Mouse (Mus musculus) cerebellum, postnatal 10 days (tissue): Measurements from ENCODE around the gene Iffo1.

Source experiments
- DNase-seq, 2 experiments: peaks; one replicate each; pipeline ENCODE4 v3.0.0; 2021; ENCODE audit warnings: mixed read lengths in 2 of 2

Gene Iffo1

DNA sequence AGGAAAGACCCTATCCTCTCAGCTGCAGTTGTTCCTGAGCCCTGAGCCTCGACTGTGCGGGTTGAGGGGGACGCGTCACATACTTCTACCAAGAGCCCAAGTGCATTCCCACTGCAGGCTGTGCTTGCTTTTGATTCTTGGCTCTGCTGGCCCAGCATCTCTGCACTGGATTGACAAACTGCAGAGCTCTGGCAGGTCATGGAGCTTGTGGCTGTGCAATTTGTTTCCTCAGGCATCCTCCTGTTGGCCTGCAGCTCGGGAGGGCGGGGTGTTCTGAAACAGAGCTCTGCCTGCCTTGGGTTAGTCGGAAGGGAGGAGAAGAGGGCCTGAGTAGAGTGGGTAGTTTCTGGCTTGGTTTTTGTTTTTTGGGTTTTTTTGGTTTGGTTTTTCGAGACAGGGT, 2.6 kb upstream of the Iffo1 start:
- no peak for DNase-seq

DNA sequence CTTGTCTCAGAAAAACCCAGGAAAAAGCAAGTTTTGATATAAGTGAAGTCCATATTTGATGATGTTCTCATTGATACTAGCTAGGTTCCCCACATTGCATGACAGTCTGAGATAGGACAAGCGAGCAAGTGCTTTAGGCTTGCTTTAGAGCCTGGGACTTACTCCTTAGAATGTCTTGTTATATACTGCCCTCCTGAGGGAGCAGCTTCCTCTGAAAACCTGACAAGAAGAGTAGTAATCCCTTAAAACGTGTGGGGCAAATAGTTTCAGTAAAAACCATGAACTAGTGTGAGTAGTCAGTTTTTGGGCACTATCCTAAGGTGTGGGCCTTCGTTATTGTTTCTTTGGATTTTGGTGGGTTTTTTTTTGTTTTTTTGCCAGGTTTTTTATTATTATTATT, 1.9 kb upstream of the Iffo1 start:
- DNase-seq, result no peak

- no peak for DNase-seq
Observed at GRCm38 (mm10) chr6:125143904-125144303, 1.1 kb upstream of the Iffo1 start.

- peak; percentile 70 to 72 for DNase-seq
Observed at GRCm38 (mm10) chr6:125145479-125145951, 474 bp downstream of the Iffo1 start.

- DNase-seq, result no peak
Observed at GRCm38 (mm10) chr6:125146148-125146547, 1.1 kb downstream of the Iffo1 start.

- DNase-seq, result peak; percentile 60 to 66
Observed at GRCm38 (mm10) chr6:125146797-125147196, 1.8 kb downstream of the Iffo1 start.

GRCm38 (mm10) chr6:125147329-125147728, 2.3 kb downstream of the Iffo1 start:
- no peak for DNase-seq

DNA sequence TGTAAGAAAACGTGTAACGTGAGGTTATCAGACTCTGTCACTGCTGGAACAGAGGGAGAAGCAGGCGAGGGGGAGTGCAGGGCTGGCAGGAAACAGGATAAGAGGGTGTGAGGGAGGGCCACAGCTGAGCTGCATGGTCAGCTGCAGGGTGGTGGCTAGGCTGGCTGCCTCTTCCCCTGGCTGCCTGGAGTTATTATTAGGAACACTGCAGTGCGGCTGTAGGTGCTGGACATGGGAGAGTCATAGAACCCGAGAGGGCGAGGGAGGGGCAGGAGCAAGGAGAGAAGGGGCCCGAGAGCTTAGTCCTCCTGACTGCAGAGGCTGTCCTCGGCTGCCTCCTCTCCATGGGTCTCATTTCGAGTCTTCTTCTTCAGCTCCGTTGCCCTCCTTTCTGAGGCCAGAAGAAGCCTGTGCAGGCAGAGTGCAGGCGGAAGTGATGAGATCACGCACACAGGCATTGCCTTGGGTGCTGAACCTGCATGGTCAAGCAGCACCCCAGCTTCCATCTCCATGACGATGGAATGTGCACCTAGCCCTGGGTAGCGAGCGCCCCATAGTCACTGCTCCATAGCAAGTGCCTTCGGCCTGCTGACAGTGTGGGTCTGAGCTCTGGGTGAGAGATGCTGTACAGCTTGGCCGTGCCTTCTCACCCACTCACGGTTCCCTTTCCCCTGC, 3.3 kb downstream of the Iffo1 start:
- peak; percentile 35 to 41 for DNase-seq

GRCm38 (mm10) chr6:125148926-125149568, 4.0 kb downstream of the Iffo1 start:
- DNase-seq, result peak; percentile 72 to 73

- DNase-seq, result peak in 1 of 2 experiments; percentile 41
Observed at GRCm38 (mm10) chr6:125149569-125149950, 4.5 kb downstream of the Iffo1 start.

DNA sequence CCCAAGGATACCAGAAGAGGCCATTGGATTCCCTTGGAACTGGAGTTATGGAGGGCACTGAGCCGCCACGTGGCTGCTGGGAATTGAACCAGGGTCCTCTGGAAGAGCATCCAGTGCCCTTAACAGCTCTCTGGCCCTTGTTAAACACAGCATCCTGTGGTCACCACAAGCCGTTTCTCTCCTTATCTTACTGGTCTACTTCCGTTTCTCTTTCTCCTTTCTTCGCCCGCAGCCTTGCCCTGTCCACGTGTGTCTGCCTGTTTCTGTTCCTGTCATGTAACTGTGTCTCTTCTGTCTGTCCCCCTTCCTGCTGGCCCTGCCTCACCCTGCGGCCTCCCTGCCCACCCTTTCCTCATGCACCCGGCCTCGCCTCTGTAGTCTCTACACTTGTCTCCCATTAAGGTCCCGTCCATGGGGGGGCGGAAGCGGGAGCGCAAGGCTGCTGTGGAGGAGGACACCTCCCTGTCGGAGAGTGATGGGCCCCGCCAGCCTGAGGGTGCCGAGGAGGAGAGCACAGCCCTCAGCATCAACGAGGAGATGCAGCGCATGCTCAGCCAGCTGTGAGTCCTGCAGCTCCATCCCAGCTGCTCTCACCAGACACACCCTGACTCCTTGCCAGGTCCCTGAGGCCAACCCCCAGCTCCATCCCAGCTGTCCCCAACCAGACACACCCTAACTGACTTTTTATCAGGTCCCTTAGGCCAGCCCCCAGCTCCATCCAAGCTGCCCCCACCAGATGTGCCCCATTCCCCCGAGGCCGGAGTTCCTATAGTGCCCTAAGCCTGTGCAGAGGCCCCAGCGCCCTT, 7.4 kb downstream of the Iffo1 start:
- DNase-seq, result no peak

DNA sequence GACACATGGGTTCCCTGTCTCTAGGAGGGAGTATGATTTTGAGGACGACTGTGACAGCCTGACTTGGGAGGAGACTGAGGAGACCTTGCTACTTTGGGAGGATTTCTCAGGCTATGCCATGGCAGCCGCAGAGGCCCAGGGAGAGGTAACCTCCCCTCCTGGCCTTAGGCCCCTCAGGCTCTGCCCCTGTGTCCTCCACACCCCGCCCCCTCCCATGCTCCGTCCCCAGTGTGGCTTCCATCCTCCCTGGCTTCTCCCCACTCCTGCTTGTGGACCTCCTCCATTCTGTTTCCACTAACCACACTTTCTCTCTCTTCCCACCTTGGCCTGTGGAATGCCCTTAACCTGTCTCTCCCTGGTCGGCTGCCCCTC, 8.0 kb downstream of the Iffo1 start:
- no peak for DNase-seq

GRCm38 (mm10) chr6:125153682-125154081, 8.6 kb downstream of the Iffo1 start:
- DNase-seq, result no peak

DNA sequence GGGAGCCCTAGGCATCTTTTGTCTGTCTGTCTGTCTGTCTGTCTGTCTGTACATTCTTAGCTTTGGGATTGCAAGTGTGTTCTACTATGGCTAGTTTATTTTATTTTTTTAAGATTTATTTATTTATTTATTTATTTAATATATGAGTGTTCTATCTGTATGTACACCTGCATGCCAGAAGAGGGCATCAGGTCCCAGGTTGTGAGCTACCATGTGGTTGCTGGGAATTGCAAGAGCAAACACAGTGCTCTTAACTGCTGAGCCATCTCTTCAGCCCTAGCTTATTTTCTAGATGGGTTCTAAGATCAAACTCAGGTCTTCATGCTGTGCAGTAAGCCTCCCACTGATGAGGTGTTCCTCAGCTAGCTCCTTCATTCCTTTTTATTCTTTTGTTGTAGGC, 9.5 kb downstream of the Iffo1 start:
- peak; percentile 52 to 53 for DNase-seq

GRCm38 (mm10) chr6:125155262-125155661, 10.2 kb downstream of the Iffo1 start:
- DNase-seq, result no peak

- no peak for DNase-seq
Observed at GRCm38 (mm10) chr6:125156491-125156890, 11.4 kb downstream of the Iffo1 start.

DNA sequence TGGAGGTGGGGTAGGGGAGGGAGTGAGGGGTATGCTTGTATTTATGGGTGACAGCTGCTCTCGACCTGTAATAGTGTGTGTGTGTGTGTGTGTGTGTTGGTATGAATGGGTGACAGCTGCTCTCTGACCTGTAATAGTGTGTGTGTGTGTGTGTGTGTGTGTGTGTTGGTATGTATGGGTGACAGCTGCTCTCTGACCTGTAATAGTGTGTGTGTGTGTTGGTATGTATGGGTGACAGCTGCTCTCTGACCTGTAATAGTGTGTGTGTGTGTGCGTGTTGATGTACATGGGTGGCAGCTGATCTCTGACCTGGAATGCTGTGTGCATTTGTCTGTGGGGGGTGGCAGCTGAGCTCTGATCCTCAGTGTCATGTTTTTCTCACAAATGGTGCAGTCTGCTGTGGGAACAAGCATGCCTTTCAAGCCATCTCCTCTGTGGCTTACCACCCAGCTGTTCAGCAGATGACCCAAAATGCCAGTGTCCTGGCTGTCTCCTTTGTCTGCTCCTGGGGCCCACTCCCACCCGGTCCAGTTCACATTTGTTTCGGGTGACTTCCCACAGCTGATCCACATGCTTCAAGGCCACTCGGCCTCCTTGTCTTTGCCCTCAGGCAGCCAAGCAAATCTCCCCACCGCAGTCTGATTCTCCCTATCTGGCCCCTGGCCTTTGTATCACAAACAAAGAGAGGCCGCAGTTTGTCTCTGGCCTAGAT, 12.0 kb downstream of the Iffo1 start:
- no peak for DNase-seq

DNA sequence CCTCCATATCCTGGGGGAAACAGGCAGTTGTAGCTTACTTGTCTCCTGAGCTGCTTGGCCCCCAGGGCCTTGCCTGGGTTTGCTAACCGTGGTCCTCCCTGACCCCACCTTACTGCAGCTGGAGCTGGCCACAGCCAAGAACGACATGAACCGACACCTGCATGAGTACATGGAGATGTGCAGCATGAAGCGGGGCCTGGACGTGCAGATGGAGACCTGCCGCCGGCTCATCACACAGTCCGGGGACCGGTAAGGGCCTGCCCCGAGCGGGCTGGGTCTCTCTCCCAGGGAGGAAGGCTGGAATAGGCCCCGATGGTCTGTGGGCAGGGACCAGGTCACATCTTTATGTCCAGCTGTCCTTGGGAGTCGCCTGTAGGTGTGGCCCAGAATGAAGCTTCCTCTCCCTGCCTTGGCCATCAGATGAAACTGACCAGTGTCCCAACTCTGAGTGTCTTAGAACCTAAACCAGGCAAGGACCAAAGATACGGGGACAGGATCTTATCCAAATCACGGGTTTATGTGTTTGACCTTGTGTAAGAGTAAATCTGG, 14.0 kb downstream of the Iffo1 start:
- no peak for DNase-seq

DNA sequence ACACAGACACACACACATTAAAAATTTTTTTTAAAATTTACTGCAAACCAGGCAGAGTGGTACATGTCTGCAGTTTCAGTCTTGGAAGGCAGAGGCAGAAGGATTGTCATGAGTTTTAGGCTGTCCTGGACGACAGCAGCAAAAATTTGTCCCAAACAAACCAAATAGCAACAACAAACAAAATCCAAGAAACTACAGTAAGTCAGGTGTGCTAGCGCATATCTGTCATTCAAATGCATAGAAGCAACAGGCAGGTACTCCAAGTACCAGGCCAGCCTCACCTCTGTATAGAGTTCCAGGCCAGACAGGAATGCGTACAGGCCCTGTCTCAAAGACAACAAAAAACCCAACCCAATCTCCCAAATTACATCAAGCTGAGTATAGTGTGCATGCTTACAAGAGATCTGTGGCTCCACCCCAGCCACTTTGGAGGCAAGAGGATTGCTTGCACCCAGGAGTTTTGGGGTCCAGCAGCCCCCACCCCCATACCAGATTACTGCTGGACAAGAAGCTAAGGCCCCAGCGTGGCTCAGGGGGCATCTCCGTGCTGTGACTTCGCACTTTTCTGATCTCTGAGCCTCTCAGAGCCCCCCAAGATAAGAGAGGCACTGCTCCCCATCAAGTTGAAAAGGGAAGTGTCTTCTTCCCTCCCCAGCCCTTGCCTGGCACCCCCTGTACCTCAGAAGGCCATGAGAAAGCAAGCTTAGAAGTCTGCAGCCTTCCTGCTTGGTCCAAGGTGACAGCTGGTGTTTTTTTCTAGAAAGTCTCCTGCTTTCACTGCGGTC, 14.9 kb downstream of the Iffo1 start:
- no peak for DNase-seq

- peak in 1 of 2 experiments; percentile 22 for DNase-seq
Observed at GRCm38 (mm10) chr6:125160558-125160853, 15.5 kb downstream of the Iffo1 start.

DNA sequence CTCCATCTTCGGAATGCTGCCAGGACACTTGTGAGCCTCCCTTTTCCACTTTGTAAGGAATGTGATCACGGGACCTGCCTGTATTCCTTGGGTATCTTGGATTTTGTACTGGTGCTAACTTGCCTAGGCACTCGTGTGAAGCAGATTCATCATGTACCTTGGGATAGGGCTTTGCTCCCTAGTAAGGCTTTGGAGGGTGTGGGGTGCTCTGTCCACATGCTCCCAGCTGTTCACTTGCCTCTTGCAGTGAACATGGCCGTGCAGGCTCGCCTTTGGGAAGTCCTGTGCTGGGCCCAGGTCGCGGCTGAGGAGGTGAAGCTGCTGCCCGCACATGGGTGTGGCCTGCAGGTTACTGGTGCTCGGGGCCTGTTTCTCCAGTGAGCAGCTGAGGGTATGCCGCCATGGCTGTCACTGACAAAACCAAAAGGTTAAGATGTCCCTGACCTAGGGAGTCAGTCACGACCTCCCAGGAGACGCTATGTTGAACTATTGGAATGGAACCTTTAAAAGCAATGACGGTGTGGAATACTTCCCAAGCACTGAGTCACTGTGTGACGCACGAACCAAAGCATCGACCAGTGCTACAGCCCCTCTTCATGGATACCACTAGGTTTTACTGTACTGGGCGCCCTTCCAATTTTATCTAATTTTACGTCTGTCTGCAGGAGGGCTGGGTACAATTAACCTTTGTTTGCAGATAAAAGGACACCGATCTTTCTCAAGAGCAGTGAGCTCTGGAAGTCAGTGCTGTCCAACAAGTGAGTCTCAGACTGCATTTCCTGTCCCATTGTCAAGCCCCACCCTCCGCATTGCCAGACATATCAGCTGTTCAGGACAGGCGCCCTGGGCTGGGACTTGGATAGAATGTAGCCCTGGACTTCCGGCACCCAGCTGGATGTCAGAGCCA, 16.1 kb downstream of the Iffo1 start:
- DNase-seq, result peak; percentile 45 to 51
